Mouse (Mus musculus) ovary, postnatal 14 days (tissue): ENCODE data around the gene Rtn4rl1.

Experiments
- DNase-seq: peaks from one replicate; pipeline ENCODE4 v3.0.0; 2022; ENCODE audit warnings: low spot score

Rtn4rl1 gene

DNA sequence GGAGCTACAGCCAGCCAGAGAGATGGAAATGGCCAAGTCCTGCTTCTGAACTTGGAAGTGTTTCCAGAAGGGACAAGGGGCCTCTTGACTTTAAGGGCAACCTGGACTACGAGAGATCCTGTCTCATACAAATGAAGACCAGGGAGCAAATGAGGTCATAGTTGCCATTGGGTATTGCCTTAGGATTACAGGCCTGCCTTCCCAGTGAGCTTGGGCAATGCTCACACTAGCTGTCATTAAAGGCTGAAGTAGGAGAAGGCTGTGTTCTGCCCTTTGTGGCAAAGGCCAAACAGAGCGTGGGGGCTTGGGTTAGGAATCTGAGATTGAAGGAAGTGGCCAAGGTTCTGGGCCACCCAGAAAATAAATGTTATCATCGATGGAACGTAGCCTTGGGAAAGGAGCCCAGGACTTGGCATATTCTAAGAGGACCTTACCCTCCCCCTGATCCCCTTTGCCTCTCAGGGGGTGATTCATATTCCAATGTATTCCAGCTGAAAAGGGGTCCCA is 57.5 kb downstream of the Rtn4rl1 start:
- DNase-seq: no peak

- no peak for DNase-seq
These were observed 58.0 kb downstream of the Rtn4rl1 start for GRCm38 (mm10) chr11:75251557-75252070.

DNA sequence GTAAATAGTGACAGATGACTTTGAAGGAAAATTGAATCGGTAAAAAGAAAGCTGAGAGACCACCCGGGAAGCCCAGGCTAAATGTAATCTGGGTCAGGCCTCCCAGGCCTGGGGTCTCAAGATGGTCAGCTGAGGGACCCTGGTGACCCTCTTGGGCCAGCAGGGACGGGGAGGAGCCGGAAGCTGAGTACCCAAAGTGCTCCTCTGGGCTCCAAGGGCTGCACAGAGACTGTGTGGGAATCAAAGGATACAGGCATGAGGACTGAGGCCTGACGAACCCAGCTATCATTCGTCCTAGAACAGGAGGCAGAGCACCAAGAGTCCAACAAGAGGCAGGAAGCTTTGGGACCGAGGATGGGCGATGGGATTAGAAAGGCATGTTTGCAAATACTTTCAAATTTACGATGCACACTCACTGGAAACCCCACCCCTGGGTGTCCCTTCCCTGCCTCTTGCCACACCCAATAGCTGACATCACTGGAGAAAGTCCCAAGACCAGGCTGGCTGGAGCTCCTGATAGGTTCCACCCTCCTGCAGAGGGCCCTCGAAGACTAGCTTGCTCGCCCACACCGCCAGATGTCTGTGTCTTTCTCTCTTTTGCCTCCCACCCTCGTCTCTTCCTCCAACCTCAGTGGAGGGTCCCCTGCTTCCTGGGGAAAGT is 60.8 kb downstream of the Rtn4rl1 start:
- no peak for DNase-seq

DNA sequence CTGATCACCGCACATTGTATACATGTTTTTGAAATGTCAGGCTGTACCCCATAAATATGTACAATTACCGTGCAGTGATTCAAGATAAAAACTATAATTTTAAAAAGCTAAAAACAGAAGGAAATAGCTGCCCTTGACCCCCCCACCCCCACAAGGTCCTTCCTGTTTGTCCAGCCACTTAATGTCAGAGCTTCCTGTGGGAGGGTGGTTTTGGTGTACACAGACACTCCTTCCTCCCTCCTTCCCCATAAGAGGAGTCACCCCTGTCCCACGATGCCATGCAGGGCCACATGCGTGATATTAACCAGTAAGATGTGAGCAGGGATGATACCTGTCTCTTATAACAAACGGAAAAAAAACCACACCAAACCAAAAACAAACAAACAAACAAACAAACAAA is 61.7 kb downstream of the Rtn4rl1 start:
- no peak for DNase-seq

DNA sequence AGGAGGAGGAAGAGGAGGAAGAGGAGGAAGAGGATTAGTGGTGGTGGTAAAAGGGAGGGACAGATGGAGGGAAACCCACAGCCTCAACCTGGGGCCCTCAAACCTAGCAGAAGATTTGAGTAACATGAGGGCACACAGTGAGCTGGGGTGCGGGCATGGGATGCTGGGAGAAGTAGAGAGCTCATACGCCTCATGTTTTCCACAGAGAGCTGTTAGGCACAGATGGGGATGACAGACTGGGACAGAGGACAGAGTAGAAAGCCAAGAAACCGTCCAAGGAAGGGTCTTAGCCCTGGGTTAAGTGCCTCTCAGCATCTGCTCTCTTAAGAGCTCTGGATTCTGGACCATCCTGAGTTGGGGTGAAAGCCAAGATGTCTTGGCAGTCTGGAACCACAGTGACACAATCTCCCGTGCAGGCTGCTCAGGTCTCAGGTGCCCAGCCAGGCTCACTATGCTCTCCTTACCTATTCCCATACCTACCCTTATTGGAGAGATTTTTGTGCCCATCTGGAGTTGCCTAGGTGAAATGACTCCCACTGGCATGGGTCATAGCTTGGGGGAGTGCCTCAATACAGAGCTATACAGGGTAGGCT is 63.6 kb downstream of the Rtn4rl1 start:
- DNase-seq: no peak

DNA sequence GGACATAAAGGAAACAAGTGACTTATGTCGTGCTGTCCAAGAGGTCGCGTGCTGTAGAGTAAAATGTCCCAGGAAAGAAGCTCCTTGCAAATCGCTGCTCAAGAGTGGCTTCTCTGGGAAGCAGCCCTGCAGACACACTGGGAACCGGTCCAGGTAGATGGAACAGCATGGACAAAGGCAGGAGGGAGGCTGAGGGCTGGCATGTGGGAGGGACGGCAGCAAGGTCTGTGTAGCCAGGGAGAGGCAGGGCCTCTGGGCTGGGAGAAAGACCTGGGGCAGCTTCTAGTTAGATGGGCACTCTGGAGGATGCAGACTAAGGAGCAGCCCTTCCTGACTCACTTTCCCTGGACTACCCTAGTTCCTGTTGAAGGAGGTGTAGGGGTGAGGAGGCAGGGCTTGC is 65.8 kb downstream of the Rtn4rl1 start:
- no peak for DNase-seq

GRCm38 (mm10) chr11:75259996-75260561 is 66.5 kb downstream of the Rtn4rl1 start:
- DNase-seq: no peak

DNA sequence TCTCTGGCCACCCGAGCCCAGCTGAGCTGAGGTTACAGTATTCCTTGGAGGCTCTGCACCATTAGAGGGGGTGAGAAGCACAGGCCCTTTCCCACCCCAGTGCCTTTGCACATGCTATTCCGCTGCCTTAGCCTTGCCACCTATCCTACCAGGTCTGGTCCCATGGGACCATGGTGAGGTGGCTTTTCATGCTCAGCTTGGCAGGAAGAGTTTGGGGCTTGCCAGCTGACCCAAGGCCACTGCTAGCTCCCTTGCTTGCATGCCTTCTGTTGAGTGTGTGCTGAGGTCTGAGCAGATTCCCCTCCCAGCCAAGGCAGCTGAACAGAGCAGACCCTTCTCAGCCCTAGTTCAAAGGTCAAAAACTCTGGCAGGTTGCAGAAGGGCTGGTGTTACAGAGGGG is 67.4 kb downstream of the Rtn4rl1 start:
- DNase-seq: no peak

- no peak for DNase-seq
These were observed 68.1 kb downstream of the Rtn4rl1 start for GRCm38 (mm10) chr11:75261730-75262129.

DNA sequence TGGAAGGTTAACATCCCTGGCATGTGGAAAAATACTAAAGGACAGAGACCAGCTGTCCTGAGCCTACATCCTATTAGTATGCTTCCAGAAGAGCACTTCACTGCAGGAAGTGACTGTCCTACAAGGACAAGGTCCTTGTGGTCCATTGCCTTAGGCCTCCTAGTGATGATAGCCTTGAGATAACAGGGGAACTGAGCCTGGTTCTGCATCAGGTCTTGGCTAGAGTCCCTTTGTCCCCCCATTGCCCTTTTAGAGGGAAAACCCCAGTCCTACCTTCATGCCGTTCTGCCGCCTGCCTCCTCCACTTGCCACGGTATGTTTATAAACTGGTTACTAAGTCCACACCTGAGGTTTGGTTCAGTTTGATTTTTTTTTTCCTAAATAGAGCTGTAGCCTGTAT is 68.6 kb downstream of the Rtn4rl1 start:
- DNase-seq: no peak

- DNase-seq: no peak
These were observed 69.2 kb downstream of the Rtn4rl1 start for GRCm38 (mm10) chr11:75262791-75263190.

- DNase-seq: no peak
These were observed 69.8 kb downstream of the Rtn4rl1 start for GRCm38 (mm10) chr11:75263274-75263963.

DNA sequence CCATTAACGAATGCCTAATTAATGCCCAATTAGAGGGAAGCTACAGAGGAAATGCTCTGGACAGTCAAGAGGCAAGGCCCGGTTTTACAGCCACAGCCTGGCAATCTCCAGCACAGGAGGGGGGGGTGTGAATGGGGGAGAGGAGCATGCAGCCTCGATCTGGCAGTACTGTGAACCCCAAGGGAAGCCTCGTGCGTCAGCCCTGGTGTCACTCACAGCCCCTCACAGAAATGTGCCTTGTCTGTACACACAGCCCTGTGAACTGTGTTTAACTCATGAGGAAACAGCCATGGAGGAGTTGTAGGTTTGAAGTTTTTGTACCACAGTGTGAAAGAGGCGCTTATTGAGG is 70.4 kb downstream of the Rtn4rl1 start:
- DNase-seq: no peak

GRCm38 (mm10) chr11:75264550-75264949 is 71.0 kb downstream of the Rtn4rl1 start:
- DNase-seq: no peak

GRCm38 (mm10) chr11:75265545-75265944 is 72.0 kb downstream of the Rtn4rl1 start:
- DNase-seq: no peak

DNA sequence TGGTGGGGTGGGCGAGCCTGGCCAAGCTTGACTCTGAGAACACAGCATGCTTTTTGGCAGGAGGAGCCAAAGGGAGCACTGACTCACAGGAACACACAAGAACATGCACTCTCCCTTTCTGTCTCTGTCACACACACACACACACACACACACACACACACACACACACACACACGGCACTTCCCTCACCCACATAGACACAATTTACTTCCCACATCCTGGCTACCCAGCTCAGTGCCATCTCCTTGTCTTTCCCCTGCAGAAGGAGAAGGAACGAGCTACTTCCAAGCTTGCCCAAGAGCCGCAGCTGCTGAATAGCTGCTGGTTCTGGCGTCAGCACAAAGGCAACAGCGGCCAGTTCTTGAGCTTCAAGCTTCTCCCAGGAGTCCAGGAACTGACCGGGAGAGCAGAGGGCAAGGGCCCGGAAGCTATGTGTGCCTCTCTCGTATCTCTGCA is 74.3 kb downstream of the Rtn4rl1 start:
- no peak for DNase-seq

- DNase-seq: no peak
These were observed 74.9 kb downstream of the Rtn4rl1 start for GRCm38 (mm10) chr11:75268492-75268891.

- DNase-seq: no peak
These were observed 75.6 kb downstream of the Rtn4rl1 start for GRCm38 (mm10) chr11:75269213-75269612.

DNA sequence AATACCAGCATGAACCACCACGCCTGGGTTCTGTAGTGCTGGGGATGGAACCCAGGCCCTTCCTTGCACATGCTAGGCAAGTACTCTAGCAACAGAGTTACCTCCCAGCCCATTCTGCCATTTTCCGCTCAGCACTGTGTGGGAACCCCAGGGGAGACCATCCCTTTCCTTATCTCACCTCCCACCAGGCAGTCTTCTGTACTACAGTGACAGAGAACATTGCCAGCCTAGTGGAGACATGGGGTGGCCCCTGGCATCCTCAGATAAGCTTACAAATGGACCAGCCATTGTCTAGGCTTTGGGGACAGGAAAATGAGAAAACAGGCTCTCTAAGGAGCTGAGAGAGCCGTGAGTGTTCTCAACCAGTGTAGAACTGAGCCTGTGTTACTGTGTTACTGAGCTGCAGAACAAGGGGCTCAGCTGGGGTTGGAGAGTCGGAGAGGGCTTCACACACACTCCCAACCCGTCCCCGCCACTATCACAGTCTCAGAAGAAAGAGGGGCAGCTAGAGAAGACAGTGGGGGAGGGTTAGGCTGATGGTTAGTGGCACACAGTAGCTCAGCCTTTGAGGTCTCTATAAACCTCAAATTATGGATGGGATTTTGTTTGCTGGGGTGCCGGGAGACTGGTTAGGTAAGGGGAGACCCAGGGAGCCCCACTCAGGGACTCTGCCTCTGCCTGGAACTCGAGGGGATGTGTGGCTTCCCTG is 76.8 kb downstream of the Rtn4rl1 start:
- no peak for DNase-seq

- no peak for DNase-seq
These were observed 77.4 kb downstream of the Rtn4rl1 start for GRCm38 (mm10) chr11:75270985-75271434.

GRCm38 (mm10) chr11:75273466-75273865 is 79.9 kb downstream of the Rtn4rl1 start:
- DNase-seq: no peak

- DNase-seq: no peak
These were observed 81.5 kb downstream of the Rtn4rl1 start for GRCm38 (mm10) chr11:75275035-75275434.
